Mouse (Mus musculus) kidney, adult 2 months (tissue): ENCODE measurements around the gene Rab4a.

Source experiments
- CTCF ChIP-seq: fragments of 200-500 bp; conservative IDR thresholded peaks from 2 replicates; pipeline ENCODE4 v1.5.1; 2011; ENCODE audit warnings: low read depth, mild to moderate bottlenecking, control low read depth, low read length, moderate library complexity, mixed read lengths; ENCODE audit not compliant: insufficient read depth, insufficient read length
- POLR2A ChIP-seq: fragments of 200-500 bp; IDR thresholded peaks from one replicate; pipeline ENCODE4 v1.6.1; 2011; ENCODE audit warnings: low read depth, low read length, control low read depth

GRCm38 (mm10) chr8:123812227-123812626 is 6.4 kb downstream of the Rab4a start:
- TF ChIP-seq CTCF (no peak), POLR2A (no peak)
